Mouse (Mus musculus): ENCODE data around the gene Mitf. TPM values are rescaled to one million over a fixed set of nuclear protein-coding genes. Genes with fewer than 3 reads are reported as not detected.

Gene Mitf
- polyA plus RNA-seq, 1 experiment from 2014 or later: 2.2 TPM

DNA sequence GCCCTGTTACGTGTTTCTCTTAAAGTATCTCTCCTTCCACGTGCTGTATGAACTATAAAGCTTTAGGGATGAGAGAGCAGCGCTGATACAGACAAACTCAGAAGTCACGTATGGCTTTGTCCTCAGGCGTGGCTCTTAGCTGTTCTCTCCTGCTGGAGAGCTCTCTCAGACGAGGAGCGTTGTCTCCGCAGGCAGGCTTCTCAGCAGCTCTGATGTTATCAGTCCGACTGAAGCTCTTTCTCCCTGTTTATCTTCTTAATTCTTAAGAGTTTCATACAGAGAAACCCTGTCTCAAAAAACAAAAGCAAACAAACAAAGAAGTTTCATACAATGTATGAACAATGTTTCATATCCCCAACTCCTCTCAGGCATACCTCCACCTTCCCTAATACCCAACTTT, 178.8 kb downstream of the Mitf start:
- DNase-seq (ENCODE audit: low spot score): no peak
- no peak for ATAC-seq (replicated peaks; ENCODE audit: insufficient number of reproducible peaks, low FRiP score, low TSS enrichment, low read depth)
- no peaks in the 10 kb centered on the region for H3K9me3 ChIP-seq (replicated peaks; ENCODE audit: control insufficient read depth, low read length)
- no peak overlapping the region for H3K4me2 ChIP-seq (ENCODE audit: low read depth, low read length)
- H3K4me1 ChIP-seq (ENCODE audit: control insufficient read depth, insufficient read depth, low read length): no peaks in the 10 kb centered on the region
- H3K36me3 ChIP-seq (replicated peaks; ENCODE audit: control insufficient read depth, insufficient read depth, low read depth, low read length): no peaks in the 10 kb centered on the region
- H3K27me3 ChIP-seq (ENCODE audit: control insufficient read depth, insufficient read depth, low read length): no peaks in the 10 kb centered on the region
- H3K27ac ChIP-seq (replicated peaks; ENCODE audit: low read depth, low read length): no peak overlapping the region
- H3K4me3 ChIP-seq (ENCODE audit: low read depth, low read length): no peak overlapping the region
- WGBS: 63% methylated on average over 9 of the region's 9 CpGs
- no peak overlapping the region for H3K9ac ChIP-seq (replicated peaks; ENCODE audit: low read length)

DNA sequence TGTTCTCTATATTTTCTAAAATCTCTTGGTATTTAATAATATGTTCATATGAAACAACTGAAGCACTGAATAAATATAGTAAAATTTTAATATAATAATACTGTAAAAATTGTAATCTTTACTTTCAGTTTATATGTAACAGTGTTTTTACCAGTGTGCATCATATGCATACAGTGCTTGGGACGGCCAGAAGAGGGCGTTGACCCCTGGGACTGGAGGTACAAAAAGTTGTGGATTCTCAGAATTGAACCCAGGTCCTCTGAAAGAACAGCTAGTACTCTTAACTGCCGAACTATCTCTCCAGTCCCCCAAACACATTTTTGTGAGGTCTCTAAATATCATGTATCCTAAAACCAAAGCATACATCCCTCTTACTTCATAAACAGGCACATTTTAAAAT, 179.6 kb downstream of the Mitf start:
- H3K27me3 ChIP-seq (ENCODE audit: control insufficient read depth, insufficient read depth, low read length): no peaks in the 10 kb centered on the region
- no peaks in the 10 kb centered on the region for H3K36me3 ChIP-seq (replicated peaks; ENCODE audit: control insufficient read depth, insufficient read depth, low read depth, low read length)
- no peak for ATAC-seq (replicated peaks; ENCODE audit: insufficient number of reproducible peaks, low FRiP score, low TSS enrichment, low read depth)
- DNase-seq (ENCODE audit: low spot score): no peak
- no peak overlapping the region for H3K4me3 ChIP-seq (ENCODE audit: low read depth, low read length)
- WGBS: 81% methylated on average over 3 of the region's 3 CpGs
- H3K9me3 ChIP-seq (replicated peaks; ENCODE audit: control insufficient read depth, low read length): no peaks in the 10 kb centered on the region
- no peak overlapping the region for H3K4me2 ChIP-seq (ENCODE audit: low read depth, low read length)
- H3K4me1 ChIP-seq (ENCODE audit: control insufficient read depth, insufficient read depth, low read length): no peaks in the 10 kb centered on the region
- no peak overlapping the region for H3K27ac ChIP-seq (replicated peaks; ENCODE audit: low read depth, low read length)
- H3K9ac ChIP-seq (replicated peaks; ENCODE audit: low read length): no peak overlapping the region

DNA sequence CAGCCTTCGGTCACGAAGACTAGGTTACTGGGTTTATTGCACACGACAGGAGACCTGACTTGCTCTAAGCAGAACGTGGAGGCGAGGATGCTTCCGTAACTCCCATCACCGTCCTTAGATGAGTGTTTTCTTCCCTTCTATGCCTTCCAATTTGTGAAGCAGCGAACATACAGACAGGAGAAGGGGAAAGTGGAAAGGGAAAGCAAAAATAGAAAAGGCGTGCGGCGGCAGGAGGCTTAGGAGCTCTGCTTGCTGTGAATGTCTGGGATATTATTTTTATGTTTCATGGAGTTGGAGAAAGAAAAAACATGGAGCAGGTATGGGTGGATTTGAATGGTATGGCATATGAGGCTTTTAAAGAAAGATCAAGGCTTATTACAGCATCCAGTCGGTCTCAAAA, 186.7 kb downstream of the Mitf start:
- 87% methylated on average over 12 of the region's 12 CpGs for WGBS
- Histone ChIP-seq H3K27me3 (ENCODE audit: control insufficient read depth, insufficient read depth, low read length) (no peaks in the 10 kb centered on the region), H3K9ac (replicated peaks; ENCODE audit: low read length) (no peak overlapping the region), H3K27ac (replicated peaks; ENCODE audit: low read depth, low read length) (no peak overlapping the region), H3K4me2 (ENCODE audit: low read depth, low read length) (no peak overlapping the region), H3K4me1 (ENCODE audit: control insufficient read depth, insufficient read depth, low read length) (no peaks in the 10 kb centered on the region), H3K36me3 (replicated peaks; ENCODE audit: control insufficient read depth, insufficient read depth, low read depth, low read length) (no peaks in the 10 kb centered on the region), H3K4me3 (ENCODE audit: low read depth, low read length) (no peak overlapping the region), H3K9me3 (replicated peaks; ENCODE audit: control insufficient read depth, low read length) (no peaks in the 10 kb centered on the region)
- DNase-seq (ENCODE audit: low spot score): no peak
- ATAC-seq (replicated peaks; ENCODE audit: insufficient number of reproducible peaks, low FRiP score, low TSS enrichment, low read depth): no peak

DNA sequence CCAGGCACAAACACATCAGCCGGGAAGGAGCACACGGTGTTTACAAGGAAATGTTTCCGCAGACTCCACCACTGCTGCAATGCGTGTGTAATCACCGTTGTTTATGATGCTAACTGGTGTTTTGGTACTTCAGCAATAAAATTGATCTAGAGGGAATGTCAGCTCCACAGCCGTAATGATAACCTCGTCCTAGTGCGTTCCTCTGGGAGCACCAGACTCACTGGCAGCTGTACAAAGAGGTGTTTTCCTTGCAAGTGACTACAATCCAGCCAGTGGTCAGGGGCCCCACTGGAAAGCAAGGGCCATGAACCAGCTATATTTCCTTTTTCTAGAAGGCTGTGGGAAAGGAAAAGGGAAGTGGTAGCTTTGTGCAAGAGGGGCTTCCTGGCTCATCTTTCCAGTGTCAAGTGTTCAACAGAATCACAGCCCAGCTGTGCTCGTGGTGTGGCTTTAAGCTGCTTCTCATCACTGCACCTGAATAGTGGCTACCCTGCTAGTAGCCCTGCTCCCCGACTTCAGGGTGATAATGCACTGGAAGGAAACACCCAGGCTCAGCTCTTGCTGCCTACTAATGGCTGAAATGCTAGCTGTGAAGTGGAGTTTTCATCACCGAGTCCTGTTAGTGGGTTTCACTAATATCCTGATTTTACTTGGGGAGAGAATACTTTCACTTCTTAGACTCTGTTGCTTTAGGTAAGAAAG, 188.9 kb downstream of the Mitf start:
- no peaks in the 10 kb centered on the region for H3K27me3 ChIP-seq (ENCODE audit: control insufficient read depth, insufficient read depth, low read length)
- H3K4me3 ChIP-seq (ENCODE audit: low read depth, low read length): no peak overlapping the region
- no peaks in the 10 kb centered on the region for H3K36me3 ChIP-seq (replicated peaks; ENCODE audit: control insufficient read depth, insufficient read depth, low read depth, low read length)
- no peak for DNase-seq (ENCODE audit: low spot score)
- no peaks in the 10 kb centered on the region for H3K4me1 ChIP-seq (ENCODE audit: control insufficient read depth, insufficient read depth, low read length)
- H3K9ac ChIP-seq (replicated peaks; ENCODE audit: low read length): no peak overlapping the region
- H3K9me3 ChIP-seq (replicated peaks; ENCODE audit: control insufficient read depth, low read length): no peaks in the 10 kb centered on the region
- ATAC-seq (replicated peaks; ENCODE audit: insufficient number of reproducible peaks, low FRiP score, low TSS enrichment, low read depth): no peak
- WGBS: 75% methylated on average over 11 of the region's 11 CpGs
- no peak overlapping the region for H3K27ac ChIP-seq (replicated peaks; ENCODE audit: low read depth, low read length)
- H3K4me2 ChIP-seq (ENCODE audit: low read depth, low read length): no peak overlapping the region

GRCm38 (mm10) chr6:98001551-98001950, 194.7 kb downstream of the Mitf start:
- DNase-seq (ENCODE audit: low spot score): peak; percentile 3
- no peaks in the 10 kb centered on the region for H3K9me3 ChIP-seq (replicated peaks; ENCODE audit: control insufficient read depth, low read length)
- no peaks in the 10 kb centered on the region for H3K27me3 ChIP-seq (ENCODE audit: control insufficient read depth, insufficient read depth, low read length)
- H3K36me3 ChIP-seq (replicated peaks; ENCODE audit: control insufficient read depth, insufficient read depth, low read depth, low read length): no peaks in the 10 kb centered on the region
- H3K4me2 ChIP-seq (ENCODE audit: low read depth, low read length): no peak overlapping the region
- ATAC-seq (replicated peaks; ENCODE audit: insufficient number of reproducible peaks, low FRiP score, low TSS enrichment, low read depth): no peak
- H3K4me1 ChIP-seq (ENCODE audit: control insufficient read depth, insufficient read depth, low read length): no peaks in the 10 kb centered on the region
- H3K4me3 ChIP-seq (ENCODE audit: low read depth, low read length): no peak overlapping the region
- 38% methylated on average over 4 of the region's 4 CpGs for WGBS
- H3K9ac ChIP-seq (replicated peaks; ENCODE audit: low read length): no peak overlapping the region
- no peak overlapping the region for H3K27ac ChIP-seq (replicated peaks; ENCODE audit: low read depth, low read length)

DNA sequence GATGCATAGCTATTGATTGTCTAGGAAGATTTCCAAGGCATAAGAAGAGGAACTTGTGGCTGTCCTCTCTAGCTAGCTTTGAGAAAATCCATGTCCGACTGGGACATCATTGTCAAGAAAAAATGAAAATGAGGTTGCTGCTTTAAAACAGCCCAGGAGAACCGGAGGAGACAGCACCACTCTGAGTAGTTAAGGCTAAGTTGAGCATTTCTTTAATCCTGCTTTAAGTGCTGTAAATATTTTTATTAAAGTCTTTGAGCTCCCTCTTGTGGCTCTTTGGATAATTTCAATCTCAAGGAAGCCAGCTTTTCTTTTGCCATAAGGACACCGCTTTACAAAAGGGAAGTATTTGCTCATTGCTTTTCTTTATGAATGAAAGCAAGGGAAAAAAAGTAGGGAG, 196.3 kb downstream of the Mitf start:
- Histone ChIP-seq H3K4me2 (ENCODE audit: low read depth, low read length) (no peak overlapping the region), H3K27me3 (ENCODE audit: control insufficient read depth, insufficient read depth, low read length) (no peaks in the 10 kb centered on the region), H3K4me3 (ENCODE audit: low read depth, low read length) (no peak overlapping the region), H3K4me1 (ENCODE audit: control insufficient read depth, insufficient read depth, low read length) (no peaks in the 10 kb centered on the region), H3K9ac (replicated peaks; ENCODE audit: low read length) (no peak overlapping the region), H3K9me3 (replicated peaks; ENCODE audit: control insufficient read depth, low read length) (no peaks in the 10 kb centered on the region), H3K36me3 (replicated peaks; ENCODE audit: control insufficient read depth, insufficient read depth, low read depth, low read length) (no peaks in the 10 kb centered on the region), H3K27ac (replicated peaks; ENCODE audit: low read depth, low read length) (no peak overlapping the region)
- DNase-seq (ENCODE audit: low spot score): peak; percentile 83
- ATAC-seq (replicated peaks; ENCODE audit: insufficient number of reproducible peaks, low FRiP score, low TSS enrichment, low read depth): no peak
- 17% methylated on average over 3 of the region's 3 CpGs for WGBS

GRCm38 (mm10) chr6:98005566-98005965, 198.7 kb downstream of the Mitf start:
- DNase-seq (ENCODE audit: low spot score) (peak; percentile 14), ATAC-seq (replicated peaks; ENCODE audit: insufficient number of reproducible peaks, low FRiP score, low TSS enrichment, low read depth) (no peak)
- Histone ChIP-seq H3K4me2 (ENCODE audit: low read depth, low read length) (no peak overlapping the region), H3K27me3 (ENCODE audit: control insufficient read depth, insufficient read depth, low read length) (no peaks in the 10 kb centered on the region), H3K9me3 (replicated peaks; ENCODE audit: control insufficient read depth, low read length) (no peaks in the 10 kb centered on the region), H3K27ac (replicated peaks; ENCODE audit: low read depth, low read length) (no peak overlapping the region), H3K9ac (replicated peaks; ENCODE audit: low read length) (no peak overlapping the region), H3K4me1 (ENCODE audit: control insufficient read depth, insufficient read depth, low read length) (no peaks in the 10 kb centered on the region), H3K36me3 (replicated peaks; ENCODE audit: control insufficient read depth, insufficient read depth, low read depth, low read length) (no peaks in the 10 kb centered on the region), H3K4me3 (ENCODE audit: low read depth, low read length) (no peak overlapping the region)
- 73% methylated on average over 1 of the region's 1 CpGs for WGBS

- H3K4me3 ChIP-seq (ENCODE audit: low read depth, low read length): no peak overlapping the region
- H3K4me2 ChIP-seq (ENCODE audit: low read depth, low read length): no peak overlapping the region
- ATAC-seq (replicated peaks; ENCODE audit: insufficient number of reproducible peaks, low FRiP score, low TSS enrichment, low read depth) (no peak), DNase-seq (ENCODE audit: low spot score) (no peak)
- no peaks in the 10 kb centered on the region for H3K27me3 ChIP-seq (ENCODE audit: control insufficient read depth, insufficient read depth, low read length)
- H3K36me3 ChIP-seq (replicated peaks; ENCODE audit: control insufficient read depth, insufficient read depth, low read depth, low read length): no peaks in the 10 kb centered on the region
- WGBS: 84% methylated on average over 5 of the region's 5 CpGs
- H3K9ac ChIP-seq (replicated peaks; ENCODE audit: low read length): no peak overlapping the region
- no peaks in the 10 kb centered on the region for H3K4me1 ChIP-seq (ENCODE audit: control insufficient read depth, insufficient read depth, low read length)
- no peaks in the 10 kb centered on the region for H3K9me3 ChIP-seq (replicated peaks; ENCODE audit: control insufficient read depth, low read length)
- H3K27ac ChIP-seq (replicated peaks; ENCODE audit: low read depth, low read length): no peak overlapping the region
Observed at GRCm38 (mm10) chr6:98015066-98015465, 208.2 kb downstream of the Mitf start.
